Mouse (Mus musculus) frontal cortex, postnatal 36 days (tissue): Measurements from ENCODE around the gene Arhgef1.
"Not testable (repeated sequence)": the region's sequence is repeated elsewhere in the genome, so short reads cannot be mapped to it uniquely, and the experiment has no call there.

Experiments
- DNase-seq, 2 experiments: peaks; one replicate each; pipeline ENCODE4 v3.0.0; 2022; ENCODE audit warnings: low spot score in 2 of 2

The Arhgef1 gene

GRCm38 (mm10) chr7:24890281-24891216 lies 12.2 kb upstream of the Arhgef1 start:
- peak; percentile 63 to 76 for DNase-seq

DNA sequence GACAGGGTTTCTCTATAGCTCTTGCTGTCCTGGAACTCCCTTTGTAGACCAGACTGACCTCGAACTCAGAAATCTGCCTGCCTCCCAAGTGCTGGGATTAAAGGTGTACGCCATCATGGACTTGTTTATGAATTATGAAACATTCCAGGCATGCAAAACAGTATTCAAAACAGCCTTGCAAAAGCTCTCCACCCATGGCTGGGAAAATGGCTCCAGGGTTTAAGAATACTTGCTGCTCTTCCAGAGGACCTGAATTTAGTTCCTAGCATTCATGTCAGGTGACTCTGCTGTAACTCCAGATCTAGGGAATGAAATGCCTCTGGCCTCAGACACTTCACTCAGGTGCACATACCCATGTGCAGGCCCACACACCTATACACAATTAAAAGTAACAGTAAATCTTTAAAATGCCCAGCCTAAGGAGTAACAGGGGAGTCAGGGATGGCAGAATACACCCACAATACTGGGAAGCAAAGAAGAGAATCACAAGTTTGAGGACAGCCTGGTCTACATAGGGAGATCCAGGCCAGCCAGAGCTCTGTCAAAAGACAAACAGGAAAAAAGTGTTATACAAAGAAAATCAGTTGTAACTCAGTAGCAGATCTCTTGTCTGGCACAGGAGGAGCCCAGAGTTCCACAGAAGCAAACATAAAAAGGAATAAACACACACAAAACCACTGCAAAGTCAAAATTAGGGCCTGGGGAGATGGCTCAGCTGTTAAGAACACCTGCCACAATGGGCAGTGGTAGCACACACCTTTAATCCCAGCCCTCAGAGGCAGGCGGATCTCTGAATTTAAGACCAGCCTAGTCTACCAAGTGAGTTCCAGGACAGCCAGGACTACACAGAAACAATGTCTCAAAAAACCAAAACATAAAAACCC lies 11.2 kb upstream of the Arhgef1 start:
- no peak for DNase-seq

- no peak for DNase-seq
Measured at GRCm38 (mm10) chr7:24892125-24892583, 10.6 kb upstream of the Arhgef1 start.

GRCm38 (mm10) chr7:24895749-24896148 lies 7.0 kb upstream of the Arhgef1 start:
- DNase-seq = not testable (repeated sequence)

DNA sequence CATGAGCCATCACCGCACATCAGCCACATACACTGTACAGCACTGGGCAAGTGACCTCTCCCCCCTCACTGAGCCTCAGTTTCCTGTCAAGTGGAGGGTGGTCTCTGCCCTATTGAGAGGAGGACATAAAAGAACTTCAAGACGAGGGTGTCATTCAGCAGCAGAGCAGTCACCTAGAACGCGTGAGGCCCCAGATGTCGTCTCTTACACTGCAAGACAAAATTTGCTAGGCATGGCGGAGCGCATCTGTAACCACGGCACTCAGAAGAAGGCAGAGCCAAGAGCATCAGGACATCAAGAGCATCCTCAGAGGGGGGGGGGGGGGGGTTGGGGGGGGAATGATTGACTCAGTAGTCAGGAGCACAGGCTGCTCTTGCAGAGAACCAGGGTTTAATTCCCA lies 6.4 kb upstream of the Arhgef1 start:
- no peak for DNase-seq

GRCm38 (mm10) chr7:24897224-24897623 lies 5.5 kb upstream of the Arhgef1 start, which contains the start of gene Cd79a:
Cd79a (plus strand) TSS chr7:24897381.
- no peak for DNase-seq

DNA sequence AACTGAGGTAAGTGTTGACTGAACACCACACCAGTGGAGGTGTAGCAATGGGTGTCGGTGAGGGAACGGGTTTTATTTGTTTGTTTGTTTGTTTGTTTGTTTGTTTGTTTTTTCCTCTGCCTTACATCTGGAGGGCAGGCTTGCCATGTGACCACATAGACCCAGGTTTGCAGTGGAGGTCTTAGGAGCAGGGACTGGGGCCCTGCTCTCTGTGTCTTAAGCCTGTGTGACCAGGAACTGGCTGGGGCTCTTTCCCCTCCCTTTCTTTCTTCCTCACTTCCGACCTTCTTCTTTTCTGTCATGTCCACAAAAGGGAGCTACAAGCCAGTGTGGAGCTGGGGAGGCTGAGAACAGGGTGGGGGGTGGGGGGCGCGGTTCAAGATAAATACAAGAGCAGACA lies 4.8 kb upstream of the Arhgef1 start:
- DNase-seq = no peak

- no peak for DNase-seq
Measured at GRCm38 (mm10) chr7:24901114-24901513, 1.6 kb upstream of the Arhgef1 start.

DNA sequence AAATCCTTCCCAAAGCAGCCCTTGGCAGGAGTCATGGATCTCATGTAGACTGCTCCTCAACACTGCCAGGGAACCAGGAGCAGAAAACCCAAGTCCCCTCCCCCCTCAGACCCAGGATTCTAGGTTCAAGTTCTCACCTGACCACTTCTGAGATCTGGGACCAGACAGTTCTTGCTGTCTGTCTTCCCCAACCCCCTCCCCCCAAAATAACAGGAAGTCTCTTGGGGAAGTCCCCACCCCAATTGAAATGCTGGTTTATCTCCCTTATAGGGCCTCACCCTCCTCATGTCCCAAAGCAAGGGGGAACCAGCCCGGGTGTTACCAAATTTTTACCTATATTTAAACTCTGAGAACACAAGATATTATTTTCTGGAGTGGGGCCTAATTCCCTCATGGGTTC lies 870 bp upstream of the Arhgef1 start:
- no peak for DNase-seq

DNA sequence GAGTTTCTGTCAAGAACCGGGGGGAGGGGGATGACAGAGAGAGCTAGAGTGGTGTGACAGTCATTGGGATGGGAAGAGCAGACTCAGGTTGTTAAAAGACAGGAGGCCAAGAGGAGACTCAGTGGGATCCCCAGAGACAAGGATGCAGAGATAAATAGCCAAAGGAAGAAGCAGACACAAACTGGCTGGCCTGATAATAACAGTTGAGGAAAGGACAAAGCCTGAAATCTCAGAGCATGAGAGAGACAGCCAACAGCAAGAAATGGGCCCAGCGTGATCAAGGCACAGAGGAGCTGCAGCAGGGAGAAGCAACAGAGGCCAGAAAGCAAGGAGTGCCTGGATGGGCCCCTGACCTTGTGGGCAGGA lies 465 bp upstream of the Arhgef1 start:
- DNase-seq = no peak

GRCm38 (mm10) chr7:24903444-24903825 lies 723 bp downstream of the Arhgef1 start:
- no peak for DNase-seq

DNA sequence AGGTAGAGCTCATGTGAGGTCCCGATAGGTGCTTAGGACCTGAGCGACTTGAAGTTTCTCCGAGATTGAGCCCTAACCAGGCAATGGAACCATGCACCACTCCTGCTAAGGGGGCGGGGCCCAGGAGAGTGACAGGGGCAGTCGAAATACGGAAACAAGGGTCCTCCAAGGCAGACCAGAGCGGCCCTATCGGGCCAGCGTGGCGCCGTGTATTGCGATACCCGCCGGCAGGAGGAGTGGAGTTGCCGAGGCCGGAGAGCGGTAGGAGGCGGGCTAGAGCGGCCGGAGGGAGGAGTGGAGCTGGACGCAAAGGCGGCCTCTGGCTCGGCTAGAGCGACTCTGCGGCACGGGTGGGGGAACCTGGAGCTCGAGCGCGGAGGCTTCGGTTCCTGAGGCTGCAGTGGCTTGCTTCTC lies 1.4 kb downstream of the Arhgef1 start:
- DNase-seq = peak; percentile 96 to 97

DNA sequence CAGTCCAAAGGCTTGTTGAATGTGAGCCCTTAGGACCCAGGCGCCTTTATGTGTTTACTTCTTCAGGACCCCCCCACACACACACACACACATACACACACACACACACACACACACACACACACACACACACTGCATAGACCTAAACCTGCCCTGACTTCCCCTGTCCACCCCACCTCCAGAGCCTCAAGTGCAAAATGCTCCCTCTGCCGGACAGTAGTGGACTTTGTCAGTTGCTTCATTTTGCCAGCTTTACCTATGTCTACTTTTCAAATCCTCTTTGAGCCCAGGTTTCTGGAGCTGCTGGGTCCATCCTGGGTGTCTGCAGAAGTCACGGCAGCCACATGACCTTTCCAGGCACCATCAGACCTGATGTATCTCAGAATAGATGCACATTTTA lies 2.2 kb downstream of the Arhgef1 start:
- DNase-seq = peak in 1 of 2 experiments; percentile 56

- DNase-seq = no peak
Measured at GRCm38 (mm10) chr7:24906551-24906950, 3.8 kb downstream of the Arhgef1 start.

GRCm38 (mm10) chr7:24907211-24907748 lies 4.6 kb downstream of the Arhgef1 start:
- no peak for DNase-seq

- DNase-seq = no peak
Measured at GRCm38 (mm10) chr7:24912480-24912879, 9.8 kb downstream of the Arhgef1 start.

DNA sequence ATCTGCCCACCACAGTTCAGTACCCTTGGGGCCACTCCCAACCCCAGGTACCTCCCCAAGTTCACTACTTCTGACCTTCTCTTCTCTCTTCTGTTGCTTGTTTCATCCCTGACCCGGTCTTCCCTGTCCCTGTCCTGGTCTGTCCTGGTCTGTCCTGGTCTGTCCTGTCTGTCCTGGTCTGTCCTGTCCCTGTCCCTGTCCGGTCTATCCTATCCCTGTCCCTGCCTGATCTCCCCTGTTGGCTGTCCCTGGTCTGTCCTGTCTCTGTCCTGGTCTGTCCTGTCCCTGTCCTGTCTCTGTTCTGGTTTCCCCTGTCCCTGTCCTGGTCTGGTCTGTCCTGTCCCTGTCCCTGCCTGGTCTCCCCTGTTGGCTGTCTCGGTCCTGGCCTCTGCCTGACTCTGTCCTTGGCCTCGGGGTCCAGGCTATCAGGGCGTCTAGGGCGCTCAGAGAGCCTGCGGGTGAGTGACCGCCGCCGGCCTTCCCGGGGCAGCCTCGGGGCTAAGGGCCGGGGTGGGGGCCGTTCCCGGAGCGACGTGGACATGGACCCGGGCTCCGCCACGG lies 16.1 kb downstream of the Arhgef1 start:
- DNase-seq = no peak

- peak in 1 of 2 experiments; percentile 28 for DNase-seq
Measured at GRCm38 (mm10) chr7:24919728-24920127, 17.0 kb downstream of the Arhgef1 start.

- no peak for DNase-seq
Measured at GRCm38 (mm10) chr7:24930475-24930874, 27.8 kb downstream of the Arhgef1 start.

DNA sequence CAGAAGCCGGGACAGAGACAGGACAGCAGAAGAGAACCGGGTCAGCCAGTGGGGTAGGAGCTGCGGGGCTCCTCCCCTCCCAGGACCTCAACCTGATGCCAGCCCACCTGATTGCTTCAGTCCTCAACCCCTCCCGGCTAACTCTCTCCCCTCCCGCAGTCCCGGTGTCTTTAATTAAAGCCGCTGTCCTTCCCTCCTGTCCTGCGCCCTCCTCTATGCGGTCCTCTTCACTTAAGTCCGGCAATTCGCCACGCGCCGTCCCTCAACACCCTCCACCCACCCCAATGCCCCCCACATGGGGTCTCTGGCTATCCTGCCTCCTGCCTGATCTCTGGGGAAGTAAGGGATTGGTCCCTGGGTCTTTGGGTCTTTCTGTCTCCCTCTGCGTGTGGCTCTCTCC lies 28.9 kb downstream of the Arhgef1 start:
- no peak for DNase-seq

DNA sequence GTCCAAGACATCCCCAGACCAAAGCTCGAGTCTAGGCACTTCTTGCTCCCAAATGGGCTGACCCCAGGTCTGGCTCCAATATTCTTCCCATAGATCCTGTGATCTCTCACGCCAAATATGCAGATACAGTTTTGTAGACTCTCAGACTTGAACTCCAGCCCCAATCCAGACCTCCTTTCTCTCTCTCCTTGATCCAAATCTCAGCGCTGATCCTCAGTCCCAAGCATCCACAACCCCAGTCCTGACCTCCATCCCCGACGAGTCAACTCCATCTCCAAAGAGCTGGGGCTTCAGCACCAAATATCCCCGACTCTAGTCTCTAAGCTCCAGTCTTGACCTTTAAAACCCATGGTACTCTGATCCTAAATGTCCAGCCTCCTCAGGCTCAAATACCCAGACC lies 40.9 kb downstream of the Arhgef1 start:
- no peak for DNase-seq
